Mouse (Mus musculus): Measurements from ENCODE around the gene C1ql4.
"Not testable (repeated sequence)": the region's sequence is repeated elsewhere in the genome, so short reads cannot be mapped to it uniquely, and the experiment has no call there.

C1ql4 gene

GRCm38 (mm10) chr15:99098493-99098861 lies 10.9 kb upstream of the C1ql4 start:
- no peak for DNase-seq (ENCODE audit: low read depth)

GRCm38 (mm10) chr15:99097840-99098492 lies 10.3 kb upstream of the C1ql4 start:
- no peak for DNase-seq (ENCODE audit: low read depth)

DNA sequence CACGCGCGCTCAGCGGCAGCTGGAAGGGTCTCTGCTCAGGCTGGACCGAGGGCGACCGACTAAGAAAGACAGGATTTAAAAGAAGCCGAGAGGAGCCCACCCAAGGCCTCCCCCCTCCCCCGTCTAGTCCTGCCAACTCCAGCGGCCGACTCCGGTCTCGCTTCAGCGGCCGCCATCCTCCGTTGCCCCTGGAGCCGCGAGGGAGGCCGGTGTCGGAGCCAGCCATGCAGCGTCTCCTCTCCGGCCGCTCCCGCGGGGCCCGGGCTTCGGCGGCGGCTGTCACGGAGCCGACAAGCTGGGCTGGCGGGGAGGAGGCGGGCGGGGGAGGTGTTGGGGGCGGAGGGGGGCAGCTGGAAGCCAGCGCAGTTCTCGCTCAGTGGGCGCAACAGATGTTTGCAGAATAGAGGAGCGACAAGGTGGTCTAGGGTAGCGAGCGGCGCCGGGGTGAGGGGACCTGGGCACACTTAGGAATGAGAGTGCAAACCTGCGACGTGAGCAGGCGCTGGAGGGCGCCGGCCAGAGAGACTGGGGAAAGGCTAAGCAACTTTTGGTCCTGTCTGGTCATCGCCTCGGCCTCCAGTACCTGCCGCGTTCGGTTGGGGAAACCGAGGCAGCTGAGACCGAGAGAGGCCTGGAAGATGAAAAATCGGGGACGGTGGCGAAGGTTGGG lies 9.3 kb upstream of the C1ql4 start:
- peak; percentile 32 for DNase-seq (ENCODE audit: low read depth)

DNA sequence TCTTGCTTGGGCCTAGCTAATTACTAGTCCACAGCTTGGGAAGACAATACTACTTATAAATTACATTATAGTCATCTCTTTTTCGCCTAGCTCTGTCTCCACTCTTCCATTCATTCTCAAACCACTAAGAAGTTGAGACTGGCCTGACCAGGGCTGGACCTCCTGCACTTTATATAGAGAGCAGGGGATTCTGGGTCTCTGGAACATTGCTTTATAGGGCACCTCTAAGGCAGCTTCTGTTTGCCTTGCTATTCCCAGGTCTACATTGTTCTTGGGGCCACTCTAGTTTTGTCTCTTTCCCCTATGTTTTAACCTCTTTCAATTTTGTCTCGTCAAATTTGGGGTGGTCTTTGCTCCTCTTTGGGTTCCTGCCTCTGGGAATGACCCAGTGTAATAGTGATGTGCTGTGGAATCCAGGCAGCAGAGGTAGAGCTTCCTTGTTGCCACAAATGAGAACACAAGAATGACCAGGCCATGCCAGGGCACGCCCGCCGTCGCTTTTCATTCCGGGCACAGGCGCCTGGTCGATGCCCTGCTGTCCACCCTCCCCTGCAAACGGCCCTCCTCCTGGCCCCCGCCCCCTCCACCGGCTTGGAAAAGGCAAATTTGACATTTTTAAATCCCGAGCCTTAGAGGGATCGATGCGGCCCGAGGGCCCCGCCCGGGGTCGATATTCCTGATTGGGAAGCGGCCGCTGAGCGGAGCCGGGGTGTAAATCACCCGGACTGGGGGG lies 8.6 kb upstream of the C1ql4 start:
- DNase-seq (ENCODE audit: low read depth), result no peak

DNA sequence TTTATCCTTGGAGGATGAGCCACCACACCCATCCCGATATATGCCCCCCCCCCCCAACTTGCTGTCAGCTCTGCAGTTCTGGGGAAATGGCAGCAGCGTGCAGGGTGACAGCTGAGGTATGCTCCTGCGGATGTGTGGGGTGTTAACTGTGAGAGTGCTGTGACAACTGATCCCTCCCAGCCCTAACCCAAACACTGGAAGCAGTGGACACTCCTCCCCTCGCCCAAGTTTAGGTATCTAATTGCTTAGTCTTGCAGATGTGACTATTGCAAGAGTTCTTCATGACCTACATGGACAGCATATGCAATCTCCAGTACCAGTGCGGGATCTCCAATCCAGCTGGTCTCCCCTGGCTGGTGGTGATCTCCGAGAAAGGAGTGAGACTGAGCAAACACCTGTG lies 7.7 kb upstream of the C1ql4 start:
- DNase-seq (ENCODE audit: low read depth), result peak; percentile 27

GRCm38 (mm10) chr15:99094631-99095270 lies 7.1 kb upstream of the C1ql4 start:
- no peak for DNase-seq (ENCODE audit: low read depth)

DNA sequence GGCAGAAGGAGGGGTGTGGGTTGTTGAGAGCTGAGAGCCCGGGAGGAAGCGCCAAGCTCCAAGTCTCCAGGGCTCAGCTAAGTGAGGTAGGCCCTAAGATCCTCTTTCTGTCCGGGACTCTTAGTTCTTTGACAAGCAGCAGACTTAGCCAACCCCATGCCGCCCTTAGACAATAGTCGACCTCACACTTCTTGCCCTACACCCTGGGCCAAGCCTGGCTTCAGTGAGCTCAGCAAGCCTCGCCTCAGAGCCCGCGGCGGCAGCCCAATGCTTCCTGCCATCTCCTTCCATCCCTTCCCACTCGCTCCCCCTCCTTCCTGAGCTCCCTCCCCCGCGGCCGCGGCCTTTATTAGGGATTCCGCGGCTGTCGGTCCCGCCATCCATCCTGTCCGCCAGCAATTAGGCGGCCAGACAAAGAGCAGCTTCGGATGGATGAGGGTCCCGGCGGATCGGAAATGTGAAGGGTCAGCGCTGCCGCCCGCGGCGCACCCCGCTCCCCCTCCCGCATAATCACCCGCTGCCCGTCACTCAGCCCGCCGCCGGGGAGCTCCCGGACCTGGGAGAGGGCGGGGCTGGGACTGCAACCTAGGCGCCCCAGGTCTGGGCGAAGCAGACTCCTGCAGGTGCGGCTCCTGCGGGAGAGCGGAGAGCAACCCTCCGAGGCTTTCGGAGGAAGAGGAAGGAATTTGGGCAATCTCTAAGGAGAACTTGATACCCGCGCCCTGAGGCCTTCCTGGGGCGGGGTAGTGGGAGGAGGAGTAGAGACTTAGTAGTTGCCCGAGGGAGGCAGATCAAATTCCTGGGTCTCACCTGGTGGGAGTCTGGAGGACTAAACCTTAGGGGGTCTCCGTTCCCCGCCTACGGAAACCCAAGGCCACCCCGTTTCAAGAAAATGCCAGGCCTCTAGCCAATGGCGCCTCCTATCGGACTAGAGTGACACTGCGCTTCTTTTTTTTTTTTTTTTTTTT lies 6.0 kb upstream of the C1ql4 start:
- peak; percentile 58 for DNase-seq (ENCODE audit: low read depth)

GRCm38 (mm10) chr15:99092870-99093269 lies 5.3 kb upstream of the C1ql4 start, which contains the start of gene Dnajc22:
Gene Dnajc22 (plus strand): TSS chr15:99093170.
- DNase-seq (ENCODE audit: low read depth), result no peak

DNA sequence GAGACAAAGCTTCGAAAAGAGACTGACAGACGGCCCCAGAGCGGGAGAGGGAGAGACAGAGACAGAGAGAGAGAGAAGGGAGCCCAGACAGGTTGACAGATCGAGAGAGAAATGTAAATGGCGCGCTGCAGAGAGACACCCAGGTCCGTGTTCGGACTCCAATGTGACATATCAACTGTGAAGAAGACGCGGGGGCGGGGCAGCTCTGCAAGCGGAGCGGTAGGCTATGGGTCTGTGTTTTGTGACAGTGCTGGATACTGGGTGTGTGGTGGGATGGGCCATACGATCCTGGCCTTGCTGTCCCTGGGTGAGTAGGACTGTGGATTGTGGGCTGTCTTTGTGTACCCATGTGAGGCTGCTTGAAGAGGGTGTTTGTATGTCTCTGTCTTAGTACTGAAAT lies 1.5 kb upstream of the C1ql4 start:
- no peak for DNase-seq (ENCODE audit: low read depth)

- DNase-seq (ENCODE audit: low read depth), result peak; percentile 91
Measured at GRCm38 (mm10) chr15:99088292-99088691, 675 bp upstream of the C1ql4 start.

DNA sequence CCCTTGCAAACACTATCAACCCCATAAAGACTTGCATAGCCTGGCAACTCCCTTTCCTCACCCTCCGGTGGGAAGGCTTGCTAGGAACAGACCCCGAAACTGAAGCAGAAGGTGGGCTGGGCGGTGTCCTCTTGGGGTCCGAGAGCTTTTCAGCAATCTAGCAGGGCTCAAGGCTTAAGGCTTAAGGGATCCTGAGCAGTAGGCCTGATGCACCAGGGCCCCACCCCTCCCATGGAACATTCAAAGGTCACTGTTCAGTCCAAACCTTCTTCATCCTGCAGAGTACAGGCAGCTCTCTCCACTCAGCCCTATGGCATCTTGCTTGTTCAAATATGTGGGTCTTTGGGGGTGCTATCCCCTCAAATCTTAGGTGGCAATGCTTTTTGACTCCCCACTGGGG lies 1.6 kb downstream of the C1ql4 start:
- no peak for DNase-seq (ENCODE audit: low read depth)

DNA sequence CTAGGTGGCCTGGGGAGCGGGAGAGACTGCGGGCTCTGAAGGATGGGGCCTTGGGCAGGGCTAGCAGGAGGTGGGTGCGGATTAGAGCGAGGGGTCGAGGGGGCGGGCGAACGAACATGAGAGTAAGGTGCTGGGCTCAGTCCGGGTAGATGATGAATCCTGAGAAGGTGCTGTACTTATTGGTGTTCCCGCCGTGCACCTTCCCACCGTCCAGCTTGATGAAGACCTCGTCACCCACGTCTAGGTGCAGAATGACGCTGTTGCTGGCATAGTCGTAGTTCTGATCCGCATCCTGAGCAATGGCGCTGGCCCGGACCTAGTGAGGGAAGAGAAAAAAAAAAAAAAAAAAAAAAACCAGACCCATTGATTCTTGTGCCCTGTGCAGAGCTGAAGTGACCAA lies 3.0 kb downstream of the C1ql4 start:
- DNase-seq (ENCODE audit: low read depth), result no peak

- DNase-seq (ENCODE audit: low read depth), result no peak
Measured at GRCm38 (mm10) chr15:99083867-99084557, 3.6 kb downstream of the C1ql4 start.

- DNase-seq (ENCODE audit: low read depth), result peak; percentile 63
Measured at GRCm38 (mm10) chr15:99083258-99083657, 4.4 kb downstream of the C1ql4 start.

DNA sequence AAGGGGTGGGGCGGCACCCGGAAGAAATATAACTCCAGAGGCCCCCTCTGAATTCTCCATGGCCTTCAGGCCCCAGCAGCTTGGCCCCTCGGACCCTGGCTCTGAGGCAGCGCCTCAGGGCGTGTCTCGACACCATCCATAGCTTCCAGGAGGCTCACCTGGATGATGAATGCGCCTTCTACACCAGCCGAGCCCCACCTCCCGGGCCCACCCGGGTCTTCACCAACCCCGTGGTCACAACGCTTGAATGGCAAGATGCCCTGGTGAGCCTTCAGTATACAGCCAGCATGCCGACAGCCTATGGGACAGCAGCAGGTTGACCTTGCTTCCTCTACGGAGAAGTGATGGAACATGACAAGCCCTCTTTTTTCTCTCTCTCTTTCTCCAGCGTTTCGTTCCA lies 4.8 kb downstream of the C1ql4 start:
- no peak for DNase-seq (ENCODE audit: low read depth)

DNA sequence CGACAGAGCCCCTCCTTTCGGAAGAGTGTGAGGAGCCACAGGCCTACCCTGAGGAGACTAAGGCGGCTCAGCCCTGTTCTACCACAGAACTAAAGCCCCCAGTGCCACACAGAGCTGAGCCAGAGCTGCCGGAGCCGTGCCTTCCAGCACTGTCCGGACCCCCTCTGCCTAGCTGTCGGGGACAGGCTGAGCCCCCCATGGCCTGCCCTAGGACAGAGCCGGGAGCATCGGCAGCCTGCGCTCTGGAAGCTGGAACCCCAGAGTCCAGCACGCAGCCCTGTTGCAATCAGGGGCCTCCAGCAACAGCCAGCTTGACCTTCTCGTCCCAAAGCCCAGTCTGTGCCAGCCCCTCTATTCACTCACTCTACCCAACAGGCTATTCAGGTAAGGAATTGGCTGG lies 5.3 kb downstream of the C1ql4 start:
- no peak for DNase-seq (ENCODE audit: low read depth)

- no peak for DNase-seq (ENCODE audit: low read depth)
Measured at GRCm38 (mm10) chr15:99079804-99080203, 7.8 kb downstream of the C1ql4 start.

DNA sequence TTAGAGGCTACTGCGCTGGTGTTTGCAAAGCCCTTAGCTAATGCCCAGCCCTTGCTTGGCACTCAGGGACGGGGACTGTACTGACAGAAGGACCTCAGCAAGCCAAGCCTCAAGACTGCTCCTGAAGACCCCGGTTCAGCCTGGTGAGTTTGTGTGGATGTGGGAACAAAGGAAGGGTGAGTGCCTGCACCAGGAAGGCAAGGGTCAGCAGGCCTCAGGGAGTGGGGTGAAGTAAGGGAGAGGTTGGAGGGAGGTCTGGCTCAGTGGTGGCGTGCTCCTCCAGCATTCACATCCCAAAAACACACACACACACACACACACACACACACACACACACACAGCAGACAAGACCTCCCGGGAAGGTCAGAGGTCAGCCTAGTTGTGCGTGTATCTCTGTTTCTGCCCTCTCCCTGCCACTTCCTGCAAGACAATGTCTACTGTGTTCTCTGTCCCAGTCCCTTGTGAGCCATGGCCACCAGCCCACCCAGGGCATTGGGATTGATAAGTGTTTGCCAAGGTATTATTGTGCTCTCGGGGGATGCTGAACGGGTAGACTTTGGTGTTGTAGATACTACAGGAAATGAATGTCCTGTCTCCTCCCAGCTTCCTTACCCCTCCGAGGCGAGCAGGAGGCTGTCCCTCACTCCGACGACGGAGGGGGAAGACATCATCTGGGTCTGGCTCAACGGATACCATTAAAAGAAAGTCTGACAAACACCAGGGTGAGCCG lies 9.3 kb downstream of the C1ql4 start:
- no peak for DNase-seq (ENCODE audit: low read depth)

DNA sequence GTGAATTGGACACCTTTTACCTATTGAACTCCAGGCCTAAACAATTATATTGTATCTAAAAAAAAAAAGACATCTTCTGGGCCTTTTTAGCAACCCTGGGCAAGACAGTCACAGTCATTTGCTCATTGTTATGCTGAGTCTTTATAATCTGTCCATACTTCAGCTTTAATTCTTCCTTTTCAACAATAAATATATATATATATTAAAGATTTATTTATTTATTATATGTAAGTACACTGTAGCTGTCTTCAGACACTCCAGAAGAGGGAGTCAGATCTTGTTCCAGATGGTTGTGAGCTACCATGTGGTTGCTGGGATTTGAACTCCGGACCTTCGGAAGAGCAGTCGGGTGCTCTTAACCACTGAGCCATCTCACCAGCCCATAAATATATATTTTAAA lies 11.6 kb downstream of the C1ql4 start:
- DNase-seq (ENCODE audit: low read depth), result not testable (repeated sequence)
